Mouse (Mus musculus): ENCODE measurements around the gene Tmem144.
"Not testable (repeated sequence)": the region's sequence is repeated elsewhere in the genome, so short reads cannot be mapped to it uniquely, and the experiment has no call there.

The Tmem144 gene

DNA sequence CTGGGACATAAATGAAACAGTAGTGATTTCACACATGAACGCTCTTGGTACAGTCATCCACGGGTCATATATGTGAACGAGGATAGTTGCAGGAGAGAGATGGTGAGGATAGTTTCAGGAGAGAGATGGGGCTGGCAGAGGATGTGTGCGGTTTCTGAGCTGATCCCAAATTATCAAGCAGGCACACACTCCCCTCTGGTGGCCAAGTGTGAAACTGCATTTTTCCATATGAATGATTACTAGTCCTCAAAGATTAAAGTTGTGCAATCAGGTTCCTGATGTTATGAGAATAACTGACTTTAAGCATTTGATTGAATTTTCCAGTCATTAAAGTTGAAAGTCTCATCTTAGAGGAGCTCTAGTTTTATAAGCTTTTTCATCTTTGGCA, 43.4 kb downstream of the Tmem144 start:
- DNase-seq (ENCODE audit: low read depth, low spot score), result no peak

- DNase-seq (ENCODE audit: low read depth, low spot score), result no peak
Measured at GRCm38 (mm10) chr3:79808530-79809179, 43.9 kb downstream of the Tmem144 start.

GRCm38 (mm10) chr3:79800761-79801160, 51.8 kb downstream of the Tmem144 start:
- DNase-seq (ENCODE audit: low read depth, low spot score), result not testable (repeated sequence)

DNA sequence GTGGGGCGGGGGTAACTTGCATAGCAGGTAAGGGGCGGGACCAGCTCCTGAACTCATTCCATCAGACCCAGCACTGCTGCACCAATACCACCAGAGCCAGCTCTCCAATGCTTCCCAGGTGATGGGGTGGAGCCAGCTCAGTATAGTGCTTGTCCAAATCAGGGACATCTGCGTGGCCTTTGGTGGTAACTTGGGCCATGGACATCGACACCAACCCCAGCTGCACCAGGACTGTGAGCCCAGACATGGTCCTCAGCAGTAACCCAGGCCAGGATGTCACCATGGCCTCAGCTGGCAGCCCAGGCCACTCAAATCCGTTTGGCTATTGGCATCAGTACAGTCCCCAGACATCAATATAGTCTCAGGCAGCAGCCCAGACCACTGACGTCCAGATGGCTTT, 60.3 kb downstream of the Tmem144 start:
- DNase-seq (ENCODE audit: low read depth, low spot score), result no peak

GRCm38 (mm10) chr3:79790324-79790723, 62.2 kb downstream of the Tmem144 start:
- no peak for DNase-seq (ENCODE audit: low read depth, low spot score)

DNA sequence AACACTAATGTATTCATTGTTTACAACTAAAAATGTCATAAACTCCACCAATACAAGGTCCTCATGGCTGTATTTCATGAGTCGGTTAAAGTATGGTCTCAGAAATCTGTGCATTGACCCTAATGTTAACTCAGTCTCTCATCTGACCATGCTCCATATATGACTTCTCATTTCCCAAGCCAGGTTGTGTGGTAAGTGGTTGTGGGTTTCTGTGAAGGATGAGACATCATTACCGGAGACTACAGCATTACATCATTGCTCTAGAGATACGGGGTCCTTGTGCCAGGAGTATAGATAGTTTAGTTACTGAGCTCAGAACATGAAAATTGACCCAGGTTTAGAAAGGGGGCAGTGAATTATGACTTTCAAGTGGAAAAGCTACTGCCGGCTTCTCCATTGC, 63.0 kb downstream of the Tmem144 start:
- DNase-seq (ENCODE audit: low read depth, low spot score), result no peak

- DNase-seq (ENCODE audit: low read depth, low spot score), result no peak
Measured at GRCm38 (mm10) chr3:79788959-79789358, 63.6 kb downstream of the Tmem144 start.

DNA sequence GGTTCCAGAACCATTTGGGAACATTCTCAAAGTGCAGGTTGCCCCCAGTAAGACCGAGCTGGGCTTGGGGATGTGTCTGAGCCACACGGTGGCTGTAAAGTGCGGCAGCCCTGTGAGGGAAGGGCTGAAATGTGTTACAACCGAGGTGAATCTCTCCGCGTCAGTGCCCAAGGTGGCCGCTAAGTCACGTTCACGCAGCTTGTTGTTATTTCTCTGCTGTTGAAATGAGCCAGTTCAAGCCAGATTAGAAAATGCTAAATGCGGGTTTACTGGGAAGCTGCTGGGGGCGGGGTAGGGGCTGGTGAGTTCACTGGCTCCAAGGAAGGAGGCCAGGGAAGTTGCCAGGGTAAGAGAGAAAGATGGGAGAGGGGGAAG, 68.2 kb downstream of the Tmem144 start:
- no peak for DNase-seq (ENCODE audit: low read depth, low spot score)

DNA sequence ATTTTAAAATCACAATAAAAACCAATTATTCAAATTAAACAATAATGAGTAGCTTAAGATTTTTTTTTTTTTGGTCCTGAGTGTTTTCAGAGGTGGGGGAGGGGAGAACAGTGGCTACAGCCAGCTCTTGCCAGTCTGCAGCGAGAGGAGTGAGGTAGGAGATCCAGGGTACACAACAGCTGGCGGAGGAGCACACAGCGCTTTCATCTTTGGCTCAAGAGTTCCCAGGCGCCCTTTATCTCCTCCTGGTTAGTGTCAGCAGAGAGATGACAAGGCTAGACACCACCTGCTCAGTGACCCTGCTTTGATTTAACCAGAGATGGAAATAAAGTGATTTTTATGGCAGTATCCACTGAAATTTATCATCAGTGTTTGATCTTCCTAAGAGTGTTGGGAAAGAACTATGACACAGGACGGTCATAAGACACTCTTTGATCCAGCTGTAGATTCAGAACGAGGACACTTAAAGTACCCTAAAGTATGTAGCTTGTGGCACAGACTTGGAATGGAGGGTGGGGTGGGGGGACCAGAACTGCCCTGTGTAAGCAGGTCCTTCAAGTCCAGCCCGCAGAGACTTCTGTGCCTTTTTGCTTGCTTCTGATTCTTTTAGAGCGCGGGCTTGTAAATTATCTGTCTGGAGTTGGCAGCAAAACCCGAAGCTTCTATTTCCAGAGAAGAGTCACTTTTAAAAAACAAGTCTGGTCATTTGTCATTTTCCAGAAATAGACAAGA, 68.8 kb downstream of the Tmem144 start:
- DNase-seq (ENCODE audit: low read depth, low spot score), result no peak

- DNase-seq (ENCODE audit: low read depth, low spot score), result no peak
Measured at GRCm38 (mm10) chr3:79772701-79773100, 79.9 kb downstream of the Tmem144 start.
